Mouse (Mus musculus): ENCODE measurements around the gene 1500009C09Rik. TPM values are rescaled to one million over a fixed set of nuclear protein-coding genes. Genes with fewer than 3 reads are reported as not detected.

Gene 1500009C09Rik
- total and polyA plus RNA-seq, 3 experiments = not detected

DNA sequence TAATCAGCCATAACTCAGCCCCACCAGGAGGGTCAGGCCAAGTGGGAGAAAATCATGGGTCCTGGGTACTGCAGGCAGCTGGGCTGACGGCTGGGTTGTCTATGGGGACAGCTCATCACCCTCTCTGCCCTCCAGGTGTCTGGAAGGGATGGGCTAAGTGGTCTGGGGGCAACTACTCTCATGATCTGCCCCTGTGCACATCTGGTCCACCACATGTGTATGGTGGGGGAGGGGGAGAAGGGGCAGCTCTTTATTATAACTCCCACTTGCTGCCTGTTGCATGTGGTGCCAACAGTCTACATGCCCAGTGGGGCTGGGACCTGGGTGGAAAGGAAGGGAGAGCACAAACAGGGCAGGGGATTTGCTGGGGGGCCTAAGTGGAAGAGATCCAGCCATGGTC, 41.4 kb upstream of the 1500009C09Rik start:
- H3K27ac ChIP-seq (ENCODE audit: insufficient read depth, low read depth) = peak overlapping the region; percentile 25; the same call in 1 of the 2 replicates
- peaks cover 9% of the 10 kb centered on the region for H3K9me3 ChIP-seq (replicated peaks; ENCODE audit: low read length)
- TF ChIP-seq EP300 (IDR thresholded peaks at IDR 0.05; ENCODE audit: low read length) (no peak), POLR2A (IDR thresholded peaks at IDR 0.05; ENCODE audit: low read depth, low read length) (no peak; the same call in 1 of the 2 replicates), CTCF (conservative IDR thresholded peaks at IDR 0.05 in 1 of 2, IDR thresholded peaks at IDR 0.05 in 1 of 2; ENCODE audit: low read depth in 2 of 2, low read length in 2 of 2) (no peak), MXI1 (IDR thresholded peaks at IDR 0.05; ENCODE audit: low read depth, low read length) (peak; percentile 26; the same call in 1 of the 2 replicates), IRF4 (IDR thresholded peaks at IDR 0.05; ENCODE audit: low read depth, low read length) (no peak), ZMIZ1 (IDR thresholded peaks at IDR 0.05; ENCODE audit: low read depth, low read length) (0 out of 2 replicates have a peak, but pooled peaks have one; percentile 31), PAX5 (IDR thresholded peaks at IDR 0.05; ENCODE audit: low read length) (no peak), NELFE (IDR thresholded peaks at IDR 0.05; ENCODE audit: low read depth, low read length) (no peak), CHD1 (IDR thresholded peaks at IDR 0.05; ENCODE audit: low read depth, low read length) (peak; percentile 79; the same call in 1 of the 2 replicates)
- H3K9ac ChIP-seq (ENCODE audit: insufficient read depth, low read depth) = peak overlapping the region; percentile 82
- H3K79me2 ChIP-seq (replicated peaks; ENCODE audit: control insufficient read depth, extremely low read depth, insufficient read depth, poor library complexity, severe bottlenecking) = peaks cover 70% of the 10 kb centered on the region
- peaks cover 22 to 44% of the 10 kb centered on the region in 2 experiments for H3K4me1 ChIP-seq (ENCODE audit: control insufficient read depth in 1 of 2, insufficient read depth in 2 of 2)
- in situ Hi-C loops (cut with MboI; ENCODE audit: low pct_ligation_motif_present, low pct_unique_long_range_greater_than_20kb, low sequenced_read_pairs) = loop anchor here (10.0 kb wide), 1 partner anchor 66 kb away; the partner anchor contains the start of gene Srebf2
- H3K27me3 ChIP-seq (replicated peaks) = no peaks in the 10 kb centered on the region
- peaks cover 27 to 52% of the 10 kb centered on the region in 2 experiments for H3K36me3 ChIP-seq (replicated peaks in 1 of 2; ENCODE audit: control insufficient read depth in 1 of 2, insufficient read depth in 1 of 2, low read length in 1 of 2)
- dilution Hi-C loops (cut with MboI; ENCODE audit: extremely low pct_ligation_motif_present, extremely low pct_unique_long_range_greater_than_20kb, low sequenced_read_pairs) = no loop called here
- peak overlapping the region; percentile 74 to 98 (median 93) for H3K4me3 ChIP-seq (replicated peaks in 1 of 3; ENCODE audit: low read depth in 2 of 3, low read length in 2 of 3, poor library complexity in 1 of 3)
- DNase-seq (ENCODE audit: extremely low read depth) = no peak
- H3K4me2 ChIP-seq (ENCODE audit: insufficient read depth, low read depth, poor library complexity, severe bottlenecking) = peak overlapping the region; percentile 88

DNA sequence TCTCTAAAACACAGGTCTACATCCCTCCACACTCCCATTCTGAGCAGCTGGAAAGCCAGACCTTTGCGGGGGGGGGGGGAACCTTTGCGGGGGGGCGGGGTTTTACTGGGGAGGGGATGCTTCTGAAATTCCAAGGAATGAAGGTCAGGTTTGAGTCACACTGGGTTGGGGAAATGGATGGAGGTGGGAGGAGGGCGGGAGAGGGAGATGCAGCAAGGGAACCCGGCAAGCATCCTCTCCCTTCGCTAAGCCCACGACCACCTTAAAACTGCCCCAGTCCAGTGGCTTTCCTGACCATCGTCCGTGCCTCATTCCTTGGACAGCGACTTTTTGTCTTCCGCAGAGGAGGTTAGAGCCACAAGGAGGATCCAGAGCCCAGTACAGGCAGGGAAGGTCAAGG, 40.9 kb upstream of the 1500009C09Rik start:
- Histone ChIP-seq H3K9ac (ENCODE audit: insufficient read depth, low read depth) (peak overlapping the region; percentile 82), H3K79me2 (replicated peaks; ENCODE audit: control insufficient read depth, extremely low read depth, insufficient read depth, poor library complexity, severe bottlenecking) (peaks cover 71% of the 10 kb centered on the region), H3K27ac (ENCODE audit: insufficient read depth, low read depth) (peak overlapping the region; percentile 17), H3K4me1 (ENCODE audit: control insufficient read depth in 1 of 2, insufficient read depth in 2 of 2) (peaks cover 17 to 44% of the 10 kb centered on the region in 2 experiments), H3K4me2 (ENCODE audit: insufficient read depth, low read depth, poor library complexity, severe bottlenecking) (peak overlapping the region; percentile 88), H3K27me3 (replicated peaks) (no peaks in the 10 kb centered on the region), H3K4me3 (replicated peaks in 1 of 3; ENCODE audit: low read depth in 2 of 3, low read length in 2 of 3, poor library complexity in 1 of 3) (peak overlapping the region; percentile 74 to 98 (median 93)), H3K9me3 (replicated peaks; ENCODE audit: low read length) (peaks cover 9% of the 10 kb centered on the region), H3K36me3 (replicated peaks in 1 of 2; ENCODE audit: control insufficient read depth in 1 of 2, insufficient read depth in 1 of 2, low read length in 1 of 2) (peaks cover 22 to 47% of the 10 kb centered on the region in 2 experiments)
- no peak for TF ChIP-seq MEF2A (IDR thresholded peaks at IDR 0.05; ENCODE audit: borderline replicate concordance, low read depth, low read length)
- no peak for TF ChIP-seq ETS1 (conservative IDR thresholded peaks at IDR 0.05; ENCODE audit: low read depth, low read length)
- TF ChIP-seq NELFE (IDR thresholded peaks at IDR 0.05; ENCODE audit: low read depth, low read length) = no peak
- no peak for TF ChIP-seq E2F4 (IDR thresholded peaks at IDR 0.05; ENCODE audit: insufficient replicate concordance, low read depth, low read length)
- no peak for TF ChIP-seq POLR2A (IDR thresholded peaks at IDR 0.05; ENCODE audit: low read depth, low read length)
- TF ChIP-seq ZMIZ1 (IDR thresholded peaks at IDR 0.05; ENCODE audit: low read depth, low read length) = no peak
- no peak for TF ChIP-seq CTCF (conservative IDR thresholded peaks at IDR 0.05 in 1 of 2, IDR thresholded peaks at IDR 0.05 in 1 of 2; ENCODE audit: low read depth in 2 of 2, low read length in 2 of 2)
- no peak for TF ChIP-seq GABPA (IDR thresholded peaks at IDR 0.05; ENCODE audit: insufficient replicate concordance, low read depth, low read length)
- no peak for TF ChIP-seq SIN3A (IDR thresholded peaks at IDR 0.05; ENCODE audit: low read length)
- no peak for TF ChIP-seq MAFK (IDR thresholded peaks at IDR 0.05; ENCODE audit: insufficient replicate concordance, low read length)
- no peak for TF ChIP-seq ZNF384 (IDR thresholded peaks at IDR 0.05; ENCODE audit: low read depth, low read length)
- TF ChIP-seq NRF1 (IDR thresholded peaks at IDR 0.05; ENCODE audit: low read depth, low read length) = no peak
- DNase-seq (ENCODE audit: extremely low read depth) = no peak
- dilution Hi-C loops (cut with MboI; ENCODE audit: extremely low pct_ligation_motif_present, extremely low pct_unique_long_range_greater_than_20kb, low sequenced_read_pairs) = no loop called here
- in situ Hi-C loops (cut with MboI; ENCODE audit: low pct_ligation_motif_present, low pct_unique_long_range_greater_than_20kb, low sequenced_read_pairs) = loop anchor here (10.0 kb wide), 1 partner anchor 66 kb away; the partner anchor contains the start of gene Srebf2
